Mouse (Mus musculus) B cell, adult 2 months (primary cell): ENCODE measurements around the gene Tnfrsf1a.
A peak's percentile ranks its signal among the peaks of the same experiment; 100 is the strongest.

ENCODE experiments used
- DNase-seq, 2 experiments: peaks; one replicate each; pipeline ENCODE4 v3.0.0; 2022

The Tnfrsf1a gene

DNA sequence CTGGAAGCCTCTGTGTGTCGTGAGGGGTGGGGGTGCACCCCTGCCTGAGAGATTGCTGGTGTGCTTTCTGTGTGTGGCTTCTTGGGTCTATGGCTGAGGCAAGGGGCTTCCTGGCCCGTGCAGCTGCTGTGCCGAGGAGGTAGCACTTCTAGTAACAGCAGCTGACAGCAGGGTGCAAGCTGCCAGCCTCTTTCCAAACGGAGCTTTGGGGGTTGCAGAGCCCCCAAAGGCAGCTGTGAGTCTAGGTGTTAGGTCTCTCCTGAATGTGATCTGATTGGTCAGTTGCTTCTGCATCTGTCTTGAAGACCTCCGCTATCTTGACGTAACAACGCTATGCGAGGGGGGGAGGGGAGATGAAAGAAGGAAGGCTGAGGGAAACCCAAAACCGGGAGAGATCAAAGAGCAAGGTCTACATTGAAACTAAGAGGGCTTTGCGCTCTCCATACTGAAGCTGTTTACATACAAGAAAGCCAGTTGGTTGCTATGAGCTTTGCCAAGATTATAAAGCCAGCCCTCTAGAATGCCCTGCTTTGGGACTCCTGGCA lies 6.1 kb downstream of the Tnfrsf1a start:
- no peak for DNase-seq

DNA sequence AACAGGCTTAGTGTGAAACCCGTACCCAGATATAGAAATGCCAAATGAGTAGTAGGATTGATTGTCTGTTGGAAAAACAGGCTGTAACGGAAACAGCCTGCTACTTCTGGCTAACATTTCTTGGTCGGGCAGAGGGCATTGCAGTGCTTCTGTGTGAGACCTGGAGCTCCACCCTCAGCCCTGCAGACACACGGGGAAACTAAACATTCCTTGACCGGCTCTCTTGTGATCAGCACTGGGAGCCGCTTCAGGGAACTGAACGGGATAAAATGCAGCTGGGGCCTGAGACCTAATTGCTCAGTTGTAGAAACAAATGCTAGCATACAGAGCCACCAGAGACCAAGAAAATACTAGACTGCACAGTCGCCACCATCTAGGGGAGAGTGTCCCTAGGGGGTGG lies 7.1 kb downstream of the Tnfrsf1a start:
- no peak for DNase-seq

- DNase-seq: no peak
Measured at GRCm38 (mm10) chr6:125357334-125357733, 8.2 kb downstream of the Tnfrsf1a start.

GRCm38 (mm10) chr6:125359999-125360398 lies 10.8 kb downstream of the Tnfrsf1a start:
- DNase-seq: no peak

- peak; percentile 70 to 79 for DNase-seq
Measured at GRCm38 (mm10) chr6:125360846-125361245, 11.7 kb downstream of the Tnfrsf1a start.

- no peak for DNase-seq
Measured at GRCm38 (mm10) chr6:125361467-125362291, 12.5 kb downstream of the Tnfrsf1a start.

DNA sequence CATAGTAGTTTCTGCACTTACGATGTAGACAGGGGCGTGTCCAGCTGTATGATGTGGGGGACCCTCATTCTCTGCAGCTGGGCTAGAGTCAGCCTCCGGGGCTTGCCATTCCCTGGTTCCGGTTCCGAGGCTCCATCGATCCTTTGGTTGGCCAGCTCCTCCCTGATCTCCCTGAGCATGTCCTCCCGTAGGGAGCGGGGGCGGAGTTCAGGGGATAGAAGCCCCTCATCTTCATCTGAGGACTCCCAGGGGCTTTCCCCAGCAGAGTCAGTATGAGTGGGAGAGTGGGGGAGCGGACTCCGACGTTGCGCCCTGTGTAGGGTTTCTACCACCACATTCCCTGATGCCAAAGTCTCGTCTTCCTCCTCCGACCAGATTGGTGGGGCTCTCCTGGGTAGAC lies 13.9 kb downstream of the Tnfrsf1a start:
- no peak for DNase-seq

DNA sequence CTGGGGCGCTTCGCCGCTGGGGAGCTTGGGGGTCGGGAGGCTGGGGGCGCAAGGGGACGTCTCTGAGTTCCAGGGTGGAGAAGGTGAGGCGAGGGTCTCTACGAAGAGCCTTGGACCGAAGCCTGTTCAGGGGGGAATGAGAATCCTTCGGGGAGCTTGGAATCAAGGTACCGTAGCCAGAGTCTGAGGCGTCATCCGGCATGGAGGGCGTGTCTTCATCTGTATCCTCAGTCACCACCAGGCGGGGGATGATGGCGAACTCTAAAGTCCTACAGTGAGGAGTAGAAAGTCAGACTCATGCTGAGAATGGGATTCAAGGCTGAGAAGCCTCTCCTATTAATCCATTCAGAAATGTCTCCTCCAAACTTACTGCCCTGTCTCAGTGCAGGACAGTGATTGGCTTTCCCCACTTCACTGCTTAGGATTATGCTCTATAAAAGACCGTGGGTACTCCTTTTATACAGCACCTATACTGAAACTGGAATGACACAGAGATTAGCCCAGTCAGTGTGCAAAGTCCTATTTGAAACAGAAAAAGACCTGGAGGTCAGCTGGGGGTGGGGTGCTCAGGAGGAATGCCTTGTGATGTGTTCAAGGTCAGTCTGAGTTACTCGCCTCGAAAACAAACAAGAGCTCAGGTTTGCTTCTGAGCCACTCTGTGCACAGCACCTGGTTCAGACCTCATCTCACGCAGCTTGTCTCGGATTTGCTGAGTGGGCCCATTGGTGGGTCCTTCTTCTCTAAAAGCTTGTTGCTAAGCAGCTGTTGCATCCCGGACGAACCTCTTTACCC lies 14.5 kb downstream of the Tnfrsf1a start:
- no peak for DNase-seq

DNA sequence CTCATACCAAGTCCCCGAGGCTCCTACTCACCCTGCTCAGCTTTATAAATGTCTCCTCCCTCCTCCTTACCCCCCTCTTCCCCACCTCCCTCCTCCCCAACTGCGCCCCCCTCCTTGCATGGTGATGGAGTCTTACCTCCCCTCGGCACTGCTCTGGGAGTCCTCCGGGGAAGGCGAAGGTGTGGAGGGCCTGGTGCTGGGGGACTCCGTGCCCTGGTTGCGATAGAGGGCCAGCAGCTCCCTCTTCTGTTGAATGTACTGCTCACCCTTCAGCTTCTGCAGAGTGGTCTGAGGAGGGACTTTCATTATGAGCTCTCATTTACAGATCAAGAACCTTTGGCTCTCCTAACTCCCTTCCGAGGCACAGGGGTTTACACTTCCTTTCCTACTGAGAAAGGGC lies 15.3 kb downstream of the Tnfrsf1a start:
- no peak for DNase-seq

DNA sequence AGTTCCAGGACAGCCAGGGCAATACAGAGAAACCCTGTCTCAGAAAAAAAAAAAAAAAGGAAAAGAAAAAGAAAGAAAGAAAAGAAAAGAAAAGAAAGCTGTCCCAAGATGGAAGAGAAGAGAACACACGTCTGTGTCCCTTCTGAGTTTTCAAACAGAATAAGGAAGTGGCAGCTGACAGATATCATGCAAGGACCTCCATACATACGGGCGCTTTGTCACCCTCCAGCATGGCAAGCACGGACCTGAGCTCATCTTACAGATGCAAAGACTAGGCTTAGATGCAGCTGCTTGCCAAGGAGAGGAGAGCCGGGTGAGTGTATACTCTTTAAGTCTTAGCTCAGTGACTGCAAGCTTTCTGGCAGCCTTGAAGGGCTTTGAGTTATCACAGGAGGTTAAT lies 16.4 kb downstream of the Tnfrsf1a start:
- DNase-seq: no peak

DNA sequence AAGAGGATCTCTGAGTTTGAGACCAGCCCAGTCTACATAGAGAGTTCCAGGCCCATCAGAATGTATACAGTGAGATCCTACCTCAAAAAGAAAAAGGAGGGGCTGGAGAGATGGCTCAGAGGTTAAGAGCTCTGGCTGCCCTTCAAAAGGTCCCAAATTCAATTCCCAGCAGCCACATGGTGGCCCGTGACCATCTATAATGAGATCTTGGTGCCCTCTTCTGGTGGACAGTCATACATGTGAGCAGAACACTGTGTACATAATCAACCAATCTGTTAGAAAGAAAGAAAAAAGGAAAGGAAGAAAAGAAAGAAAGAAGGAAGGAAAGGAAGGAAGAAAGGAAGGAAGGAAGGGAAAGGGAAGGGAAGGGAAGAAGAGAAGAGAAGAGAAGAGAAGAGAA lies 17.0 kb downstream of the Tnfrsf1a start:
- no peak for DNase-seq

DNA sequence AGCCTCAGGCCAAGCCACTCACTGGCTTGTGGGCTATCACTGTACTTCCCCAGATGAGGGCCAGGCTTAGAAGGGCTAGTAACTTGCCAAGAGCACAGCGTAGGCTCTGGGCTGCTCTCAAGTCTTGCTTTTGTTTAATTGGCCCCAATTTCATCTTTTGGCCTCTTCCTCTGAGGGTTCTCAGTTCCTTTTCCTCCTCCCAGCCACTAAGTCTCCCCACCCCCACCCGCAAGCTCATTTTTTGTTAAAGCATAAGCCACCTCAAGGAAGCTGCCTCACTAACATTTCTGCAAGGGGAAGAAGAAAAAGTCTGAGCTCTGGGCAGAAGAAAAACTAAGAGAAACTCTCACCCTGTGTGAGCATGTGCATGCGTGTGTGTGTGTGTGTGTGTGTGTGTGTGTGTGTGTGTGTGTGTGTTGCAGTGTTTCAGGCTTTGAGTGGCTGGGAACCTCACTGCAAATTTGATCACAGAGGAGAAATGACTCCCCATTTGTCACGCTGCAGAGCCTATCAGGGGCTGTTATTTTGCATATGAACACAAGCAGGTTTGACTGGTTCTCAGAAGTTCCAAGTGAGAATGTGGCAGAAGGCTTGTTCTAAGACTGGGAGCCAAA lies 18.7 kb downstream of the Tnfrsf1a start:
- no peak for DNase-seq

- DNase-seq: no peak
Measured at GRCm38 (mm10) chr6:125377042-125377441, 27.9 kb downstream of the Tnfrsf1a start.

GRCm38 (mm10) chr6:125377582-125378451 lies 28.7 kb downstream of the Tnfrsf1a start:
- DNase-seq: no peak

DNA sequence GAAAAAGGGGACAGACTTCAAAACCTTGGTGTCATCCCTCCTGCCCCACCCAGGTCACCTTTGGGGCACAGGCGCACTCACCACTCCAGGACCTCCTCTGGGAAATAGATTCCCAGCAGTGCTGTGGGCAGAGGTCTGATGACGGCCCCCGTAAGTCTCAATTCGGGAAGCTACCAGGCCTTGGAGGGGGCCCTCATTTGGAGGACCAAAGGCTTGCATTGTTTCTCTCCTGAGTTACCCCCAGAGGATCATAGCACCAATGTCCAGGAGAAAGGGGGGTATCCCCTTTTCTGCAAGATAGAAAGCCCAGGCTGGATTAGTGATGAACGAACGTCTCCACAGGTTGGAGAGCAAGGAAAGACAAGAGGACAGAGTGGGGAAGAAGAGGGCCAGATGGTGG lies 29.5 kb downstream of the Tnfrsf1a start:
- DNase-seq: no peak

DNA sequence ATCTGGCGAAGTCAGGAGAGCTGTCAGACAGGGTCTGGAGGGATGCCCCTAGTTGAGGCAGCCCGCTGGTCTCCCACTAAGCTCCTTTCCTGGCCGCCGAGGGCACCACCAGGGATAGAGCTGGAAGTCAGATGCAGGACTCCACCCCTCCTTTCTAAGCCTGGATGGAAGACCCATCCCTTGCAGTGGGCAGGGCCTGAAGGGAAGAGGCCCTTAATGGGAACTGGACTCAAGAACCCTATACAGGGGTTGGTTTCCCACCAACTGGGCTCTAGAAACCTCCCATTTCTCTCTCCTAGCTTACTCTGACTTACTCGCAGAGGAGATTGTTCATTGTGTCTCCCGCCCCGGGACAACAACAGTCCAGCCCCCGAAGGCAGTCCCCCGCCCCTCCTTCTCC lies 30.6 kb downstream of the Tnfrsf1a start:
- DNase-seq: no peak

GRCm38 (mm10) chr6:125380372-125381360 lies 31.5 kb downstream of the Tnfrsf1a start, which contains the start of gene Plekhg6:
Gene Plekhg6 (minus strand): TSS chr6:125380793.
- no peak for DNase-seq

DNA sequence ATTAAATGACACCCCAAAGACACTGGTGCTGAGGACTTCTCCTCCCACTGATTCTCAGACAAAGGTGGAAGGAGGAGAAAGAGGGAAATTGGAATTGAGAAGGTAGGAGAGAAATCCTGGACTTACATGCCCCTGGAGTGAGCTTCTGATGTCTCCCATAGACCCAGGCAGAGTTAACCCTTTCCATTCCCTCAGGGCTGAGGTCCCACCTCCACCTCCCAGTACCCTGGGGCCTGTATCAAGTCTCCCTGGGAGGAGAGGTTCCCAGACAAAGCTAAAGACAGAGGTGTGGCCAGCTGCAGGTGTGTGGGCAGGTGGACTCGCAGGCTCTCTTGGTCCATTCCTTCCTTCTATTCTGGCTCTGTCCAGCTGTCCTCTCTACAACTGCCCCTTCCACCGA lies 32.9 kb downstream of the Tnfrsf1a start:
- DNase-seq: no peak

DNA sequence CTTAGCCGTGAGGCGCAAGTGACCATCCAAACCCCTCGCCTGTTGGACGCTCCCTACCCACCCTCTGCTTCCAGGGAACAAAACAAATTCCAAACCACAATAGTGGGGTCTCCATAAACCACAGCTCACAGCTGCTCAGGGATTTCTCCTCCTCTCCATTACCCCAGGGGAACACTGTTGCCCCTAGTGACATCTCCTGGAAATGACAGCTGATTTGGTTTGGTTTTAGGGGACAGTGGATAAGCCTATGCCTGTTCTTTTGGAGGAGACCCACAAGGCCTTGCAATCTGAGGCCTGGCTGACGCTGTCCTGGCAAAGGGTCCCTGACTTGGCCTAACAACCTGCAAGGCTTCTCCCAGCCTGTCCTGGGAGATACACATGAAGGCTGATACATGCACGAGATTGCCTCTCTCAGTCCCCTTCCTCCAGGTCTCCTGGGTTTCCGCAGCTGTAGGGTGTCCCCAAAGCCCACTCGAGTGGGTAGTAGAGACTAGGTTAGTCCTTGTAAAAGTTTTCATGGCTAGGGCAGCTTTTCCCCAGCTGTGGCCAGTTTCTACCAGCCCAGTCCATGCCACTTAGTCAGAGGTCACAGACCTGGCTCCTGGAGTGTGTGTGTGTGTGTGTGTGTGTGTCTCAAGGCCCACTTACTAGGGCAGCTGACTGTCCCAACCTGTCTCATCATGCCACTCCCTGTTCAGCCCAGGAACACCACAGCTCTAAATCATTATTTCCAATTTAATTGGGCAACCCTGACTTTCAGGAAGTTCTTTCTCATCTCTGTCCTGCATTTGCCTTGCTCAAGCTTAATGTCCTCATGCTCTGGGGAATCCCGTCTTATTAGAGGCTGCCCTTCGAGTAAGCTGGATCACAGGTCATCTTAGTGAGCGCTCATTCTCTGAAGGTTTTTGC lies 36.2 kb downstream of the Tnfrsf1a start:
- no peak for DNase-seq

DNA sequence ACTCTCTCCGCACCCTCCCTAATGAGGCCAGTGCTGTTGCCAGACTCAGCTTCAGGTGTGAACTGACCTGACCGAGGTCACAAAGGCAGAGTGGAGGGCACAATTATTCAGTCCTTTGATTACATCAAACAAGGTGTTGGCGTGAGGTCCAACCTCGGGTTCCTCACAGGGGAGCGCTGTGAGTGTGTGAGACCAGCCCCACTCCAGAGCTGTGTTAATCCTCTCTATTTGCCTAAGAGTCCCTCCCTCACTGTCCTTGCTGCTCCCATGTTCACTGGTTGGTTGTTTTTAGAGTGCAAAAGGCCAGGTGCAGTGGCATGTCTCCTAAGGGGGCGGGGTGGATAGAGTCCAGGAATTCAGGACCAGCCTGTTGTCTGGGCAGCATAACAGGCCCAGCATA lies 36.9 kb downstream of the Tnfrsf1a start:
- DNase-seq: no peak
